Mouse (Mus musculus): ENCODE results near the gene Ercc2. TPM values are rescaled to one million over a fixed set of nuclear protein-coding genes. Genes with fewer than 3 reads are reported as not detected.

The Ercc2 gene
- polyA plus RNA-seq, 1 experiment, result 28.5 TPM

GRCm38 (mm10) chr7:19403731-19404296 is 22.0 kb downstream of the Ercc2 start, which contains the start of gene Klc3:
Gene Klc3 (minus strand): TSS chr7:19404104.
- no peaks in the 10 kb centered on the region for H3K4me1 ChIP-seq (ENCODE audit: control insufficient read depth, insufficient read depth, low read length)
- no peak within 1 kb of the TSS for H3K27ac ChIP-seq (ENCODE audit: insufficient read depth, low read length)
- H3K36me3 ChIP-seq (ENCODE audit: control insufficient read depth, insufficient read depth, low read length, poor library complexity, severe bottlenecking), result no peaks in the 10 kb centered on the region
- H3K4me3 ChIP-seq (ENCODE audit: low read depth, low read length), result peak within 1 kb of the TSS; percentile 92
- TF ChIP-seq POLR2A (IDR thresholded peaks at IDR 0.05; ENCODE audit: insufficient read depth, low read length) (no peak), CTCF (IDR thresholded peaks at IDR 0.05; ENCODE audit: low read depth, low read length) (no peak), EP300 (IDR thresholded peaks at IDR 0.05; ENCODE audit: insufficient read depth, low read depth, low read length) (no peak)
- no peaks in the 10 kb centered on the region for H3K27me3 ChIP-seq (ENCODE audit: control insufficient read depth, insufficient read depth, low read length, poor library complexity, severe bottlenecking)
- H3K9ac ChIP-seq (ENCODE audit: low read depth, poor library complexity, severe bottlenecking), result peak within 1 kb of the TSS; percentile 68
- no peaks in the 10 kb centered on the region; the same call in 1 of the 2 replicates for H3K9me3 ChIP-seq (replicated peaks; ENCODE audit: control insufficient read depth, insufficient read depth, low read length, poor library complexity, severe bottlenecking)

- no peak for TF ChIP-seq CTCF (IDR thresholded peaks at IDR 0.05; ENCODE audit: low read depth, low read length)
- no peak for TF ChIP-seq EP300 (IDR thresholded peaks at IDR 0.05; ENCODE audit: insufficient read depth, low read depth, low read length)
- no peak for TF ChIP-seq POLR2A (IDR thresholded peaks at IDR 0.05; ENCODE audit: insufficient read depth, low read length)
- Histone ChIP-seq H3K9me3 (replicated peaks; ENCODE audit: control insufficient read depth, insufficient read depth, low read length, poor library complexity, severe bottlenecking) (no peaks in the 10 kb centered on the region; the same call in 1 of the 2 replicates), H3K27me3 (ENCODE audit: control insufficient read depth, insufficient read depth, low read length, poor library complexity, severe bottlenecking) (no peaks in the 10 kb centered on the region), H3K9ac (ENCODE audit: low read depth, poor library complexity, severe bottlenecking) (peak within 1 kb of the TSS; percentile 68), H3K4me3 (ENCODE audit: low read depth, low read length) (peak within 1 kb of the TSS; percentile 92), H3K27ac (ENCODE audit: insufficient read depth, low read length) (no peak within 1 kb of the TSS), H3K36me3 (ENCODE audit: control insufficient read depth, insufficient read depth, low read length, poor library complexity, severe bottlenecking) (no peaks in the 10 kb centered on the region), H3K4me1 (ENCODE audit: control insufficient read depth, insufficient read depth, low read length) (no peaks in the 10 kb centered on the region)
These were observed 22.7 kb downstream of the Ercc2 start, which contains the start of gene Ckm for GRCm38 (mm10) chr7:19404476-19404875. Gene Ckm (plus strand): TSS chr7:19404776.

DNA sequence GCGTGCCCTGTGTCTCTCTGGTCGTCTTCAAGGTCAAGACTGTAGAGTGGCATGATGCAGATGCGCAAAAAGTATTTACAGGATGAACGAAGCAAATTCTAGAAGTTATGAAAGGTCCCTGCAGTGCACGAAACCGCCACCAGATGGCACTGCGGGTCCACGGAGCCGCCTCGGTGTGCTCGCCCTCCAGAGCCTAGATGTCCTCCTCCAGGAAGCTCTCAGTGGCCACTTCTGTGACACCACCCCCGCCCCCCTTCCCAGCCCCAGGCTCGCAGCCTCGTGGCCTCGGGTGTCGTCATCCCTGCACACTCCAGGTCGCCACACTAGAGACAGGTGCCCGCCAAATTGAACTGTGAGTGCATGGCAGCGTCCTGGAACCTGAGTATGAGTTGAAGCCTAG is 23.6 kb downstream of the Ercc2 start:
- H3K9ac ChIP-seq (ENCODE audit: low read depth, poor library complexity, severe bottlenecking), result no peak overlapping the region
- TF ChIP-seq POLR2A (IDR thresholded peaks at IDR 0.05; ENCODE audit: insufficient read depth, low read length) (no peak), EP300 (IDR thresholded peaks at IDR 0.05; ENCODE audit: insufficient read depth, low read depth, low read length) (no peak), CTCF (IDR thresholded peaks at IDR 0.05; ENCODE audit: low read depth, low read length) (peak; percentile 95)
- H3K27me3 ChIP-seq (ENCODE audit: control insufficient read depth, insufficient read depth, low read length, poor library complexity, severe bottlenecking), result no peaks in the 10 kb centered on the region
- no peak overlapping the region for H3K27ac ChIP-seq (ENCODE audit: insufficient read depth, low read length)
- no peaks in the 10 kb centered on the region for H3K4me1 ChIP-seq (ENCODE audit: control insufficient read depth, insufficient read depth, low read length)
- peak overlapping the region; percentile 4; the same call in 1 of the 2 replicates for H3K4me3 ChIP-seq (ENCODE audit: low read depth, low read length)
- H3K9me3 ChIP-seq (replicated peaks; ENCODE audit: control insufficient read depth, insufficient read depth, low read length, poor library complexity, severe bottlenecking), result no peaks in the 10 kb centered on the region; the same call in 1 of the 2 replicates
- no peaks in the 10 kb centered on the region for H3K36me3 ChIP-seq (ENCODE audit: control insufficient read depth, insufficient read depth, low read length, poor library complexity, severe bottlenecking)

DNA sequence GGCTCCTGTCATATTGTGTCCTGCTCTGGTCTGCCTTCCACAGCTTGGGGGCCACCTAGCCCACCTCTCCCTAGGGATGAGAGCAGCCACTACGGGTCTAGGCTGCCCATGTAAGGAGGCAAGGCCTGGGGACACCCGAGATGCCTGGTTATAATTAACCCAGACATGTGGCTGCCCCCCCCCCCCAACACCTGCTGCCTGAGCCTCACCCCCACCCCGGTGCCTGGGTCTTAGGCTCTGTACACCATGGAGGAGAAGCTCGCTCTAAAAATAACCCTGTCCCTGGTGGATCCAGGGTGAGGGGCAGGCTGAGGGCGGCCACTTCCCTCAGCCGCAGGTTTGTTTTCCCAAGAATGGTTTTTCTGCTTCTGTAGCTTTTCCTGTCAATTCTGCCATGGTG is 27.9 kb downstream of the Ercc2 start:
- no peaks in the 10 kb centered on the region for H3K27me3 ChIP-seq (ENCODE audit: control insufficient read depth, insufficient read depth, low read length, poor library complexity, severe bottlenecking)
- no peak for TF ChIP-seq CTCF (IDR thresholded peaks at IDR 0.05; ENCODE audit: low read depth, low read length)
- no peak for TF ChIP-seq POLR2A (IDR thresholded peaks at IDR 0.05; ENCODE audit: insufficient read depth, low read length)
- no peak for TF ChIP-seq EP300 (IDR thresholded peaks at IDR 0.05; ENCODE audit: insufficient read depth, low read depth, low read length)
- no peaks in the 10 kb centered on the region for H3K36me3 ChIP-seq (ENCODE audit: control insufficient read depth, insufficient read depth, low read length, poor library complexity, severe bottlenecking)
- H3K9ac ChIP-seq (ENCODE audit: low read depth, poor library complexity, severe bottlenecking), result no peak overlapping the region
- H3K9me3 ChIP-seq (replicated peaks; ENCODE audit: control insufficient read depth, insufficient read depth, low read length, poor library complexity, severe bottlenecking), result no peaks in the 10 kb centered on the region
- H3K4me1 ChIP-seq (ENCODE audit: control insufficient read depth, insufficient read depth, low read length), result no peaks in the 10 kb centered on the region
- H3K4me3 ChIP-seq (ENCODE audit: low read depth, low read length), result no peak overlapping the region
- H3K27ac ChIP-seq (ENCODE audit: insufficient read depth, low read length), result no peak overlapping the region

DNA sequence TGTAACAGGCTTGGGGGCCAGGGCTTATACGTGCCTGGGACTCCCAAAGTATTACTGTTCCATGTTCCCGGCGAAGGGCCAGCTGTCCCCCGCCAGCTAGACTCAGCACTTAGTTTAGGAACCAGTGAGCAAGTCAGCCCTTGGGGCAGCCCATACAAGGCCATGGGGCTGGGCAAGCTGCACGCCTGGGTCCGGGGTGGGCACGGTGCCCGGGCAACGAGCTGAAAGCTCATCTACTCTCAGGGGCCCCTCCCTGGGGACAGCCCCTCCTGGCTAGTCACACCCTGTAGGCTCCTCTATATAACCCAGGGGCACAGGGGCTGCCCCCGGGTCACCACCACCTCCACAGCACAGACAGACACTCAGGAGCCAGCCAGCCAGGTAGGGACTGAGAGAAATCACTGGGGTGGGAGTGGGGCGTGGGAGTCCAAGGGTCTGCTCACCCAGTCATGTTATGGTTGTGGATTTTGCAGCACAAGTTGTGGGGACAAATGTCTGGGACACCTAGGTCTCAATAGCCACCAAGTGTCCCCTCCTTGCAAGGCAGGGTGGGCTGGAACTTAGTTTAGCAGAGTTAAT is 29.0 kb downstream of the Ercc2 start:
- Histone ChIP-seq H3K4me1 (ENCODE audit: control insufficient read depth, insufficient read depth, low read length) (no peaks in the 10 kb centered on the region), H3K27me3 (ENCODE audit: control insufficient read depth, insufficient read depth, low read length, poor library complexity, severe bottlenecking) (no peaks in the 10 kb centered on the region), H3K9me3 (replicated peaks; ENCODE audit: control insufficient read depth, insufficient read depth, low read length, poor library complexity, severe bottlenecking) (no peaks in the 10 kb centered on the region), H3K36me3 (ENCODE audit: control insufficient read depth, insufficient read depth, low read length, poor library complexity, severe bottlenecking) (no peaks in the 10 kb centered on the region), H3K27ac (ENCODE audit: insufficient read depth, low read length) (no peak overlapping the region), H3K4me3 (ENCODE audit: low read depth, low read length) (no peak overlapping the region), H3K9ac (ENCODE audit: low read depth, poor library complexity, severe bottlenecking) (no peak overlapping the region)
- TF ChIP-seq EP300 (IDR thresholded peaks at IDR 0.05; ENCODE audit: insufficient read depth, low read depth, low read length), result no peak
- TF ChIP-seq CTCF (IDR thresholded peaks at IDR 0.05; ENCODE audit: low read depth, low read length), result no peak
- no peak for TF ChIP-seq POLR2A (IDR thresholded peaks at IDR 0.05; ENCODE audit: insufficient read depth, low read length)

DNA sequence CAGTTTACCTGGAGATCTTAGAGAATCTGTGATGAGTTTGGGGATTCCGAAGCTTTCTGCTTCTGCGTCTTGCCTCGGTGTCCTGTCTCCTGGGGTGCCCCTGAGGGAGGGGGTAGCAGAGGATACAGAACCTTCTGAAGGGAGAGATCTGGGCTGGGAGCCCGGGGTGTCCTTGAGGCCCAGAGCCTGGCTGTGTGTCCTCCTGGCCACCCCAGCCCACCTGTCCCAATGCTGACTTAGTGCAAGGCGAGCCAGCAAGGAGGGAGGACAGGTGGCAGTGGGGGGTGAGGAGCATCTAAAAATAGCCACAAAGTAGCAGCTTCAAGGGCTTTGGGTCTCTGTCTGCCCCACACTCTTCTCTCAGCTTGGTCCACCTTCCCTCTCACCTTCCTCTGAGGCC is 30.0 kb downstream of the Ercc2 start:
- no peak for TF ChIP-seq POLR2A (IDR thresholded peaks at IDR 0.05; ENCODE audit: insufficient read depth, low read length)
- no peak for TF ChIP-seq EP300 (IDR thresholded peaks at IDR 0.05; ENCODE audit: insufficient read depth, low read depth, low read length)
- no peak for TF ChIP-seq CTCF (IDR thresholded peaks at IDR 0.05; ENCODE audit: low read depth, low read length)
- no peak overlapping the region for H3K27ac ChIP-seq (ENCODE audit: insufficient read depth, low read length)
- no peak overlapping the region for H3K9ac ChIP-seq (ENCODE audit: low read depth, poor library complexity, severe bottlenecking)
- H3K9me3 ChIP-seq (replicated peaks; ENCODE audit: control insufficient read depth, insufficient read depth, low read length, poor library complexity, severe bottlenecking), result no peaks in the 10 kb centered on the region
- H3K4me3 ChIP-seq (ENCODE audit: low read depth, low read length), result no peak overlapping the region
- no peaks in the 10 kb centered on the region for H3K36me3 ChIP-seq (ENCODE audit: control insufficient read depth, insufficient read depth, low read length, poor library complexity, severe bottlenecking)
- H3K4me1 ChIP-seq (ENCODE audit: control insufficient read depth, insufficient read depth, low read length), result no peaks in the 10 kb centered on the region
- no peaks in the 10 kb centered on the region for H3K27me3 ChIP-seq (ENCODE audit: control insufficient read depth, insufficient read depth, low read length, poor library complexity, severe bottlenecking)

Data from ES-Bruce4 (cell line).